Mouse (Mus musculus) liver, adult (tissue): ENCODE results near the gene Ntrk3.

ENCODE experiments used
- GATA4 ChIP-seq: IDR thresholded peaks from 2 replicates; pipeline ENCODE4 v1.6.1; 2014; ENCODE audit warnings: mild to moderate bottlenecking, low read length; ENCODE audit not compliant: insufficient replicate concordance

Gene Ntrk3

GRCm38 (mm10) chr7:78599941-78600677, 137.7 kb downstream of the Ntrk3 start:
- TF ChIP-seq GATA4, result no peak

- TF ChIP-seq GATA4, result no peak
Measured at GRCm38 (mm10) chr7:78598147-78598546, 139.7 kb downstream of the Ntrk3 start.

- no peak for TF ChIP-seq GATA4
Measured at GRCm38 (mm10) chr7:78597251-78598129, 140.3 kb downstream of the Ntrk3 start.

- no peak for TF ChIP-seq GATA4
Measured at GRCm38 (mm10) chr7:78596556-78596955, 141.3 kb downstream of the Ntrk3 start.

- TF ChIP-seq GATA4, result no peak
Measured at GRCm38 (mm10) chr7:78595895-78596294, 141.9 kb downstream of the Ntrk3 start.

- no peak for TF ChIP-seq GATA4
Measured at GRCm38 (mm10) chr7:78592948-78593347, 144.9 kb downstream of the Ntrk3 start.

GRCm38 (mm10) chr7:78592172-78592571, 145.6 kb downstream of the Ntrk3 start:
- no peak for TF ChIP-seq GATA4

GRCm38 (mm10) chr7:78589766-78590165, 148.0 kb downstream of the Ntrk3 start:
- no peak for TF ChIP-seq GATA4

GRCm38 (mm10) chr7:78586800-78587199, 151.0 kb downstream of the Ntrk3 start:
- TF ChIP-seq GATA4, result no peak

GRCm38 (mm10) chr7:78585960-78586359, 151.9 kb downstream of the Ntrk3 start:
- no peak for TF ChIP-seq GATA4

GRCm38 (mm10) chr7:78584936-78585335, 152.9 kb downstream of the Ntrk3 start:
- no peak for TF ChIP-seq GATA4

GRCm38 (mm10) chr7:78584499-78584898, 153.3 kb downstream of the Ntrk3 start:
- no peak for TF ChIP-seq GATA4

GRCm38 (mm10) chr7:78583678-78584077, 154.1 kb downstream of the Ntrk3 start:
- no peak for TF ChIP-seq GATA4

GRCm38 (mm10) chr7:78581341-78581740, 156.5 kb downstream of the Ntrk3 start:
- no peak for TF ChIP-seq GATA4

- no peak for TF ChIP-seq GATA4
Measured at GRCm38 (mm10) chr7:78579461-78580234, 158.2 kb downstream of the Ntrk3 start.
